Mouse (Mus musculus): ENCODE data around the gene Uba1y.

DNA sequence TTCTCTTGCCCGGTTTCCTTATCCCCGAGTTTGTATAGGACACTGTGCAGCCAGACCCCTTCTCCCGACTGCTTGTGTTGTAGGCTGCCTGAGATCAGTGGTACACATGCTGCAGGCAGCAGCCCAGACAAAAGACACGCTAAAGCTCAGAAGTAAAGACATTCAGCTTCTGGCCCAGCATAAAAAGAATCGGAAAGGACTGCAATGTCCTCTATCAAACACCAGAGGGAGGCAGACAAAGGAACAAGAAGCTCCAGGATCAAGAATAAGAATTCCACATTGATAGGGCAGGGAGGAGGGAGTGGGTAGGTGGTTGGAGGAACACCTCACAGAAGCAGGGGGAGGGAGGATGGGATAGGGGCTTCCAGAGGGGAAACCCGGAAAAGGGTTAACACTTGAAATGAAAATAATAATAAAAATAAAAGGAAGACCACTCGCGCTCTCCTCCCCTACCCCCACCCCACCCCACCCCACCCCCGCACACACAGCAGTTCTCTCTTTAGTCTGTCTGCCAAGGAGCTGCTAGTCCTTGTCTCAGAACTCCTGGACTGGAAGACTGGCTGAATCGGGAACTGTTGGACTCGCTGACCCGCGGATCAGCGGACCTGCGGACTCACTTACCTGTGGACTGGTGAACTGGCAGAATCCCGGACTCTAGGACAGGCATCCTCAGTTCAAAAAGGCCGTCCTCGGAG lies 54.6 kb downstream of the Uba1y start:
- TF ChIP-seq CTCF (IDR thresholded peaks at IDR 0.05 in 2 of 3, conservative IDR thresholded peaks at IDR 0.05 in 1 of 3; ENCODE audit: control insufficient read depth in 1 of 3, insufficient read depth in 1 of 3, low read depth in 2 of 3, low read length in 3 of 3, poor library complexity in 1 of 3, severe bottlenecking in 1 of 3) (no peak), TCF12 (IDR thresholded peaks at IDR 0.05; ENCODE audit: low read depth, low read length) (no peak), NELFE (IDR thresholded peaks at IDR 0.05; ENCODE audit: low read depth, low read length) (no peak), HCFC1 (IDR thresholded peaks at IDR 0.05; ENCODE audit: low read depth, low read length) (no peak)

Data from MEL (cell line).